Mouse (Mus musculus): ENCODE data around the gene D5Ertd579e.

DNA sequence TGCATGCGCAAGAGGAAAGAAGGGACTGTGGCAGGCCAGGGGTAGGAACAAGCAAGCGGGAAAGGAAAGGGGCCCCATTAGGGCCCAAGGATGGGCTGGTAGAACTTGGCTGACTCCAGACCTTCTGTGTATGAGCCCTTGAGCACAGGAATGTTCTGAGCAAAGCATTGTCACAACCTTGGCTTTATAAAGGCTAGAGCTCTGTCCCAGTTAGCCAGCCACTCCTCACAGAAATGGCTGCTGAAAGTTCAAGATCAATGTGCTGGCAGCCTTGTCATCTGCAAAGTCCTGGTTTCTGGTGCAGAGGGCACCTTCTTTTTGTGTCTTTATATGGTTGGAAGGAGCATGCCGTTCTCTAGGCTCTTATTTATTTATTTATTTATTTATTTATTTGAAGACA is 23.8 kb upstream of the D5Ertd579e start:
- TF ChIP-seq POLR2A (IDR thresholded peaks at IDR 0.05; ENCODE audit: borderline replicate concordance, low read depth, low read length) (no peak), CTCF (IDR thresholded peaks at IDR 0.05; ENCODE audit: low read depth, low read length) (no peak)
